Mouse (Mus musculus) induced T-regulatory cell, adult 2 months (primary cell): Measurements from ENCODE around the gene Rcc1l.
A peak's percentile ranks its signal among the peaks of the same experiment; 100 is the strongest.

ENCODE experiments used
- DNase-seq: peaks from one replicate; pipeline ENCODE4 v3.0.0-alpha.2; 2012; ENCODE audit warnings: low read depth

The Rcc1l gene

GRCm38 (mm10) chr5:134170167-134170566 lies 6.4 kb downstream of the Rcc1l start:
- no peak for DNase-seq

- DNase-seq = no peak
Measured at GRCm38 (mm10) chr5:134169231-134169630, 7.3 kb downstream of the Rcc1l start.

DNA sequence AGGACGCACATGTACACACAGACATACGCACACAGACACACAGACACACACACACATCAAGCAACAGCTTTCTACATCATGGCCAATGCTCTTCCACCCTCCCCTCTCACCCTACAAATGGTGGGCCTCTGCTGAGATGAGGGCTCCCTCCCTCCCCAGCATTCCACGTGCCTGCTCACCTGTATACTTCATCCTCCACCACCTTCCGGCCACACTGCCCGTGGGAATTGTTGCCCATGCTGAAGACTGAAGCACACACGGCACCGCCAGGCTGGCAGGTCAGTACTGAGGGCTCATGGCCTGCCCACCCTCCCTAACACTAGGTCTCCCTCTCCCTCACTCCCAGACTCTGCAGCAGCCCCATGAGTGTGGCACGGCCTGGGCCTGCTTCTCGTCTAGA lies 8.5 kb downstream of the Rcc1l start:
- no peak for DNase-seq

- DNase-seq = peak; percentile 47
Measured at GRCm38 (mm10) chr5:134166642-134167041, 9.9 kb downstream of the Rcc1l start.

DNA sequence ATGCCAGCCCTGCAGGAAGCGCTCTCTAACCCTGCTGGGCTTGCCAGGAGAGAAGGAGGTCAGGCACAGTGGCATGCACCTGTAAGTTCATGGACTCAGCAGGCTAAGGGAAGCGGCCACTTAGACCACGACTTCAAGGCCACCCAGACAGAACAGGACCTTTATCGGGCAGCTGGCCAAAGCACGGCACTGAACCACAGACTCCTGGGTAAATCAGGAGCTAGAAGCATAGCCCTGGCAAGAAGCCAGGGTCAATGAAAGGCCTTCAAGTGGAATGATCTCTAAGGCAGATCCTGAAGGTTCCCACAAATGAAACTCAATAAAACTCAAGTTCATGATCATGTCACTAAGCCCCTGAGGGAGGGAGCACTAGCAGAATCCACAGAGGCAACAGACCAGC lies 11.9 kb downstream of the Rcc1l start:
- no peak for DNase-seq

- no peak for DNase-seq
Measured at GRCm38 (mm10) chr5:134155916-134156466, 20.6 kb downstream of the Rcc1l start.

GRCm38 (mm10) chr5:134151895-134152294 lies 24.7 kb downstream of the Rcc1l start:
- no peak for DNase-seq

- DNase-seq = no peak
Measured at GRCm38 (mm10) chr5:134148153-134148552, 28.4 kb downstream of the Rcc1l start.

GRCm38 (mm10) chr5:134147194-134147753 lies 29.3 kb downstream of the Rcc1l start:
- DNase-seq = no peak

DNA sequence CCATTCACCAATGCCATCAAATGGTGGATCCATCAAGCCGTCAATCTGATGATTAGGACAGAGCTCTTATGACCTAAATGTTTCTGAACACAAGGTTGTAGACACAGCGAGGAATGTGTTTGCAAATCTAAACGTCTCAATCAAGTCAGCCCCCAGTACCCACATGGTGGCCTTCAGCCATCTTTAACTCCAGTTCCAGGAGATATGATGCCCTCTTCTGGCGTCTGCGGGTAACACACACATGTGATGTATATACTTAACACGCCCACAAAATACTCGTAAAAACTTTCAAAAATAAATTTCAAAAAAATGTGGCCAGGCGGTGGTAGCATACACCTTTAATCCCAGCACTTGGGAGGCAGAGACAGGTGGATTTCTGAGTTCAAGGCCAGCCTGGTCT lies 31.6 kb downstream of the Rcc1l start:
- no peak for DNase-seq

DNA sequence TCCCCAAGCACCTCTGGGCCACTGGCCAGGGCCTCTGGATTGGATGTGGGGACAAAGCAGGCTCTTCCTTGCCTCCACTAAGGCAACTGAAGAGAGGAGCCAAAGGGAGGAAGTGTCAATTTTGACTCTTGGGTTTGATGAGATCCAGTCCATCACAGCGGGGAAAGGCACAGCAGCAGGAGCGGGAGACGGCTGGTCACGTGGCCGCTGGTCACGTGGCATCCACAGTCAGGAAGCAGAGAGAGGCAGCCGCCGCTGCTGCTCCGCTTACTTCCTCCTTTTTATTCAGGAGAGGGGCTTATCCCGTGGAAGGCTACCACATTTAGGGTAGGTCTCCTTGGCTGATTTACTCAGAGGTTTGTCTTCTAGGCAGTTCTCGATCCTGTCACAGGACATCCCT lies 34.2 kb downstream of the Rcc1l start:
- DNase-seq = no peak

GRCm38 (mm10) chr5:134141236-134141635 lies 35.3 kb downstream of the Rcc1l start:
- DNase-seq = no peak

DNA sequence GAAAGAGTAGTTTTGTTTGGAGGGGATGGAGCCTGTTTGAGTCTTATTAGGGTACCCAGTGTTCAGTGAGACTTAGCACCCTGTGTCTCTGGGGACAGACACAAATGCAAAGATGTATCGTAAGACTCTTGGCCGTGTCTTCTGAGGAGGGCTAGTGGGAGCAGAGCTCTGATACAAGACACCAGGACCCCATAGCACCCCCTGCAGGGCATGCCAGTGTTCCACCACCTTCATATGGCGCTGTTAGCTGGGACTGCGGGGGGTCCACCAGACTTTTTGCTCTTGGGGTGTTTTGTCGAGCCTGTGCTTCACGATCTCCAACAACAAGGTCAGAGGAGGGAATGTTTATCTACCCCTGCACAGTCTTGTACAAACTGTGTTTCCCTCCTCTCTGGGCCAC lies 37.1 kb downstream of the Rcc1l start:
- no peak for DNase-seq

GRCm38 (mm10) chr5:134137933-134138332 lies 38.6 kb downstream of the Rcc1l start:
- DNase-seq = no peak

GRCm38 (mm10) chr5:134136022-134136421 lies 40.6 kb downstream of the Rcc1l start:
- no peak for DNase-seq

GRCm38 (mm10) chr5:134131586-134131985 lies 45.0 kb downstream of the Rcc1l start:
- no peak for DNase-seq

- no peak for DNase-seq
Measured at GRCm38 (mm10) chr5:134126232-134126631, 50.3 kb downstream of the Rcc1l start.

- no peak for DNase-seq
Measured at GRCm38 (mm10) chr5:134123846-134124245, 52.7 kb downstream of the Rcc1l start.

GRCm38 (mm10) chr5:134121893-134122259 lies 54.7 kb downstream of the Rcc1l start:
- no peak for DNase-seq

DNA sequence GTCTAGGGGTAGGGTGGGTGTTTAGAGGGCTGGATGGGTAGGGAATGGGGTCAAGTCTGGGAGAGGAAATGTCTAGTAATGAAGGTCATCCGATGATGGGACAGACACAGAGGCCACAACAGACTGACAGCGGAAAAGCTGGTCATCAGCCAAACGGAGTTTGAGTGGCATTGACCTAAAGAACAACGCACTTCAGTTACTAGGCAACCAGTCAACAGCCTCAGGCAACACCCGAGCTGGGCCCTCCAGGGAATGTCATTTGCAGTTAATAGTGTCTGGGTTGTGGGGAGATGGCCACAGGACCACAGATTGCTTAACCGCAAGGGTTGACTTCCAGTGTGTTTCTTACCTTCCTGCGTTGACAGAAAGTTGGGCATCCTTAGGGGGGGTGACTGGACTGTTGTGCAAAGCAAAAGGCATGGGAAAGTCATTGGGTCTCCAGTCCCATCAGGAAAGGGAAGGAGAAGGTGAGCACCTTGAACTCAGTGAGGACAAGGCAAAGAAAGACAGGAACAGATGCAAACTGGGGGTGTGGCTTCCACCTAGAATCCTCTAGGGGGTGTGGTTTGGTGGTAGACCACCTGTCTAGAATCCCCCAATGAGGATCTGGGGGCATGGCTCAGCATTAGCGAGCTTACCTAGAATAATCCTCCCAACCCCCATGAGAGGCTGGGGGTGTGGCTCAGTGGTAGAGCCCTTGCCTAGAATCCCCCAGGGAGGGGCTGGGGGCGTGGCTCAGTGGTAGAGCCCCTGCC lies 55.3 kb downstream of the Rcc1l start:
- no peak for DNase-seq

DNA sequence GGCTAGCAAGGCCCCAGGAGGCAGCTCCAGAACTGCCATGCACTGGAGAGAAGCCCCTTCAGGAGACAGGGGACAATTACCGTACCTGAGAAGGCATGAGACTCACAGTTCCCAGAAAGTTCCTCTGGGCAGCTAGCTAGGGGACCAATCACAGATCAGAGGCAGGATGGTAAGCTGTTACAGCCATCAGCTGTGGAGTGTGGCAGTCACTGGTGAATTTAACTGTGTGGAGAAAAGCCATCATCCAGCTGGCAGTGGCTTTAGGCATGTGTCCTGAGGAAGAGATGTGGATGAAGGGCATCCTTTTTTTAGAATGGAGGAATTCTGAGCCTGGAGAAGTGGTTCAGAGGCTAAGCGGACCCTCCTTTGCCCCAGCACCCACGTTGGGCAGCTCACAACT lies 56.4 kb downstream of the Rcc1l start:
- no peak for DNase-seq

- no peak for DNase-seq
Measured at GRCm38 (mm10) chr5:134119481-134120120, 57.0 kb downstream of the Rcc1l start.

DNA sequence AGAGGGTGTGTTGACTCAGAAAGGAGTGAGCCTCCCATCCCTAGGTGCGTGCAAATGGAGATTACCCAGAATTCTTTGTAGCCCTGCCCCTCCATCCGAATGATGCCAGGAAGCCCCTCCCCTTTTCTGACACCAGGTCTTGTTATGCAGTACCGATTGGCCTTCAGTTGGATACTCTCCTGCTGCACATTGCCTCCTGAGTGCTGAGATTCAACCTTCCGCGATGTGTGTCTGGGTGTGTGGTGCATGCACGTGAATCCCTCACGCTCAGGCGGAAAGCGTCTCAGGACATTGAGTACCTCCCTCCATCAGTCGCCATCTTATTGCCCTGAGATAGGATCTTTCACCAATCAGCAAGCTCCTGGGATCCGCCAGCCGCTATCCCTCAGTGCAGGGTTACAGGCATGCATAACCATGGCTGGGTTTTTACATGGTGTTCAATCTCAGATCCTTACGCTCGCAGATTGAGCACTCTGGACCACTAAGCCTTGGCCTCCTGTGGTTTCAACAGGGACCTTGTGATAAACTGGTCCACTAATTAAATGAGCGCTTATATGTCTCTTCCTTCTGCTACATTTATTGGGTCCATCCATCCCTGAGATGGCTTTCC lies 57.7 kb downstream of the Rcc1l start:
- DNase-seq = no peak
